Mouse (Mus musculus): Measurements from ENCODE around the gene Taf4.

GRCm38 (mm10) chr2:180020919-180021318 is 44.5 kb upstream of the Taf4 start:
- TF ChIP-seq CTCF (conservative IDR thresholded peaks at IDR 0.05; ENCODE audit: insufficient read depth, insufficient read length, low read depth, low read length) (no peak), POLR2A (IDR thresholded peaks at IDR 0.05; ENCODE audit: low read depth, low read length) (no peak)

All from kidney, adult 2 months (tissue).